Mouse (Mus musculus): ENCODE measurements around the gene Eno2.
"Not testable (repeated sequence)": the region's sequence is repeated elsewhere in the genome, so short reads cannot be mapped to it uniquely, and the experiment has no call there.

Gene Eno2

DNA sequence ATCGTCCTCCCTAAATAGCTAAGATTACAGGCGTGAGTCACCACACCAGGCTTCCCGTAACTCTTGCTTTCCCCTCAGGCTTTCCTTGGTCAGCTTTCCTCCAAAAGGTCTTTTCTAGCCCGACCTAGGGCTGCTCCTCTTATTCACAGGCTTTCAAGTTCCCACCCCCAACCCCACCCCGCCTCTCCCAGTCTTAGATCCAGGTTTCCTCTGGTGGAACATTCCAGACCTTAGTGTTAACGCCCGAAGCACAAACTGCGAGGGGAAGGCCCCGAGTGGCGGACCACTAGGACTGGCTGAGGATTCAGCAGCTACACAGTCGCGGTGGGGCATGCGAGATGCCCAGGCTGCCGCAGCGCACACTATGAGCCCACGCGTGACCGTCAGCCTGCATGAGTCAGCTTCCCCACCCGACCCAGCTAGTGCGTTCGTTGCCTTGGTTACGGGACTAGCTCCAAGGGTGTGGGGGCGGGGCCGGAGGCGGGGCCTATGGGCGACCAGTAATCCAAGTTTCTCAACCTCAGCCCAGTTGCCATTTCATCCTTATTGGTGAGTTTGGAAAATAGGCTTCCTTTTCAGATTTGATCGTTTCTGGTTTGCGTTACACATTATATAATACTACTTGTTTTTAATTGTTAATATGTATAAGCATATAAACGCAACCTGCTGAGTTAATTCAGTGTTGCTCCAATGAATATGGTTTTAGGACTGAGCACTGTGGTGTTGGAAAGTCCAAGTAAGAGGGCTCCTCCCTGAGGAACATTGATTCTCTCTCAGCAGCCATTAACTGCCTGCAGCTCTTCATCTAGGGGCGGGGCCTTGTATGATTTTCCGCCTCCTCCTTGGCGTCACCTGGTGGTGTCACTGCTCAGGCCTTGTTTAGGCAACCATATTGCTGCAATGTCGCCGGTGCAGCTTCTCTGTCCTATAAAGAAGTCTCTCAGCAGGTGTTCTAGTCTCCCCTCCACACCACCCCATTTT is 36.2 kb upstream of the Eno2 start:
- DNase-seq (ENCODE audit: low spot score), result peak; percentile 99

DNA sequence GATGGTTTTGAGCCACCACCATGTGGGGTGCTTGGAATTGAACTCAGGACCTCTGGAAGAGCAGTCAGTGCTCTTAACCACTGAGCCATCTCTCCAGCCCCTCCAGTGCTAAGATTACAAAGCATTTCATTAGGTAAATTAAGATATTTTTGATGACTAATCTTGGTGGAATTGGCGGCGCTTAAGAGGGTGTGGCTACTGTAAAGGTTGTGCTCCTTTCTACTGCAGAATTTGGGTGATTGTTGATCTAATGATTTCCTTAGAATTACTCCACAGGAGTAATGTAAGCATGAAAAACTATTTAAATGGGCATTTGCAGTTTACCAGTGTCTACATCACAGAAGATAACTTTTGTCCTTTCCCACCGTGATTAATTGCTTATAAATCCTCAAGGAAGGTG is 34.9 kb upstream of the Eno2 start:
- DNase-seq (ENCODE audit: low spot score), result no peak

DNA sequence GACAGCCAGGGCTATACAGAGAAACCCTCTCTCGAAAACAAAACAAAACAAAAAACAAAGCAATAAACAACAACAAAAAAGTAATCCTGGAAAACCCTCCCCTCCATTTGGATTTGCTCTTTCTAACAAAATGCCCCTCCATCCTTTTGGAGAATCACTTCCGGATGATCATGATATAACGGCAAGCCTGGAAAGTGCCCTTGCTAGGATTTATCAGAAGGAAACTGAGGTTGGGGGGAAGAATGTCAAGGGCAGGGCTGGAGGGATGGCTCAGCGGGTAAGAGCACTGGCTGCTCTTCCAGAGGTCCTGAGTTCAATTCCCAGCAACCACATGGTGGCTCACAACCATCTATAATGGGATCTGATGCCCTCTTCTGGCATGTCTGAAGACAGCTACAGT is 34.2 kb upstream of the Eno2 start:
- DNase-seq (ENCODE audit: low spot score), result not testable (repeated sequence)

DNA sequence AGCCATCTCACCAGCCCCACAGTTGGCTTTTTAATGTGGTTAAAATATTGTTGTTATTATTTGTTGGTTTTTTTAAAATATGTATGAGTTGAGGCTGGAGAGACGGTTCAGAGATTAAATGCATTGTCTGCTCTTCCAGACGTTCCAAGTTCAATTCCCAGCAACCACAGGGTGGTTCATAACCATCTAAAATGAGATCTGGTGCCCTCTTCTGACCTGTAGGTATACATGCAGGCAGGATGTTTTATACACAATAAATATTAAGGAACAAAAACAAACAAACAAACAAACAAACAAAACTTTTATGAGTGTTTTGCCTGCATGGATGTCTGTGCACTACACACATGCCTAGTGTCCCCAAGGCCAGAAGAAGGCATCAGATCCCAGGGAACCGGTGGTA is 33.6 kb upstream of the Eno2 start:
- DNase-seq (ENCODE audit: low spot score), result no peak

DNA sequence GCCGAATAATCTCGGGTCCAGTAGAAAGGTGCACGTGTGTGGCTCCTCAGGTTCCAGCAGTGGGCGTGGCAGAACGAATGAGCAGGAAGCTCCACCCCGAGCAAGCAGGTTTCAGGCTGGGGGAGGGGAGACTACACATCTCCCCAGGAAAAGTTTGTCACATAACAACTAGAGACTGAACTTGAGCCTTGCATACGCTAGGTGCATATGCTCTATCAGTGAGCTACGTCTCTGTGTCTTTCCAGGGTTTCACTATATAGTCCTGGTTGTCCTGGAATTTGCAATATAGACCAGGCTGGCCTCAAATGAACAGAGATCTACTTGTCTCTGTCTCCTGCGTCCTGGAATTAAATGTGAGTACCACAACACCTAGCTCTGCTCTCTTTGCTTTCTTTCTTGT is 32.9 kb upstream of the Eno2 start:
- not testable (repeated sequence) for DNase-seq (ENCODE audit: low spot score)

DNA sequence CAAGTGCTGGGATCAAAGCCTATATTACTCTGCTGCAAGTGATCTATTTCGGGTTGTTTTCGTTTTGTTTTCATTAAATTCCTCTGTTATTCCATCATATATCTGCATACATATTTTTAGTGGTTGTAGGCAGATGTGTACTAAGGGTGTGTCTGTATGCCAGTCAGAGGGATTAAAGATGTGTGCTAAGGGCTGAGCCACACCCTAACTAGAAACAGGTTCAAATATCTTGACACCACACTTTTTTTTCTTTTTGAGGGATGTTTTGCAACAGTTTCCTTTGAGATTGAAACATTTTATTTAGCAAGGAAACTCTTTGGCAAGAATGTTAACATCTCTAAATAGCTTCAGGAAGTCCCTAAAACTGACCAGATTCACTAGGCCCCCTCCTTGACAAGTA is 26.7 kb upstream of the Eno2 start:
- no peak for DNase-seq (ENCODE audit: low spot score)

DNA sequence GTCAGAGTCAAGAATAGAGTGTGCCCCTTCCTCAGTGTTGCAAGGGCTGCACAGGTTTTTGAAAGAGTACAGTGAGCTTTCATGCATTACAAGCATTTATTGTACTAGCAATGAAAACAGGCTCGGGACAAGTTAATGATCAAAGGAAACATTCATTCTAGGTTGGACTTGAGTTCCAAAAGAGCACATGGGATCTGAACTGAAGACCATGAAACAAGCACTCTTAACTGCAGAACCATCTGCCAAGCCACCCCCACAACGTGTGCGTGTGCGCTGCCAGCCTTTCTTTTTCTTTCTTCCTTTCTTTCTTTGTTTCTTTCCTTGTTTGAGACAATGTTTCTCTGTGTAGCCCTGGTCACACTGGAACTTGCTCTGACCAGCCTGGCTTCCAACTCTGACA is 26.3 kb upstream of the Eno2 start:
- no peak for DNase-seq (ENCODE audit: low spot score)

DNA sequence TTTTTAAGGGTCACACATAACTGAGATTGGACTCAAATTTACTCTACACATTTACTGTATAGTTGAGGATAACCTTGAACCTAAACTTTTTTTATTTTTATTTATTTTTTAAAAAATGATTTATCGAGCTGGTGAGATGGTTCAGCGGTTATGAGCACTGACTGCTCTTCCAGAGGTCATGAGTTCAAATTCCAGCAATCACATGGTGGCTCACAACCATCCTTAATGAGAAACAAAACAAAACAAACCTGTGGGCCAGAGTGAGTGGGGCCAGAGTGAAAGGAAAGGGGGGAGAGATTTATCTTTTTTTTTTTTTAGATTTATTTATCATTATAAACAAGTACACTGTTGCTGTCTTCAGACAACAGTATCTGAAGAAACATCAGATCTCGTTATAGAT is 22.4 kb upstream of the Eno2 start:
- no peak for DNase-seq (ENCODE audit: low spot score)

DNA sequence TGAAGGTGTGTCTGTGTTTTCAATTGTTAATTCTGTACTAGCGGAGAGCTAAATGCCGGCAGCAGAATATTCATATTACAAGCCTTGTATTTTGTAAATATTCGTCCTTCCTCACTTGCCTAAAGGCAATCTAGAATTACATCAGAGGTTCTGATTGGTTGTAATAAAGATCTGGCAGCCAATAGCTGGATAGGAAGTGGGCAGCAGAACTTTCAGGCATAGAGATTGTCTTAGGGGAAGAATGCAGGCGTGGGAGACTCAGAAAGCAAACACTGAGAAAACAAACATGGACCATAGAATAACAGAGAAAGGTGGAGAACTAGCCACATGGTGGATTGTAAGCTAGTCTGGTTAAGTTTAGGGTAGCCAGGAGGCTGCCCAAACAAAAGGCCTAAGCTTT is 20.6 kb upstream of the Eno2 start:
- DNase-seq (ENCODE audit: low spot score), result no peak

DNA sequence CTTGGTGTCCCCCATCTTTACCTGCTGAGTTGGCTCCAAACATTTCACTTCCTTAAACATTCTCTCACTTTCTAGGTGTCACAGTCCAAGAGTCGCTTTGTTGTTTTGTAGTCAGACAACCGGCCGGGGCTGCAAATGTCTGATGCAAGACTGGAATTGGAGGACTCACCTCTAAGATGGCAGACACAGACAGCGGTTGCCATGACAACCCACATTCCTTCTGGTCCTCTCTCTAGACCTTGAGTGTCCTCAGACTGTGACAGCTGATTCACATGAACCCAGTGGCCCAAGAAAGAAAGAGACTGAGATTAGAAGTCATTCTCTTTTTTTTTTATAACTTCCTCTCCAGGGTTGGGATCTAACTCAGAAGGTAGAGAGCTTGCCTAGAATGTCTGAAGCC is 20.0 kb upstream of the Eno2 start:
- DNase-seq (ENCODE audit: low spot score), result no peak

DNA sequence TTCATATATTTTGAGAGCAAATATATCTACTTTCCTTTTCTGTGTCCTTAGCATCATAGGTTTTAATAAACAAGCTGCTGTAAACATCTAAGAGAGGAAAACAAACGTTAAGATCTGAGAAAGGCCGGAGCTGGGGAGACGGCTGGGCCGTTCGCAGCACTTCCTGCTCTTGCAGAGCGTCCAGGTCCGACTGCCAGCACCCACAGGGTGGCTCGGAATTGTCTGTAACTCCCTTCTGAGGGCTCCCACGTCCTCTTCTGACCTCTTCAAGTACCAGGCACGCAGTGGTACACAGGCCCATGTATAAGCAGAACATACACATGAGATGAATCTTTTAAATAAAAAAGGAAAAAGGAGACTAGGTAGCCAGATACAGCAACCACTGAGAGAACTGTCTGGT is 18.2 kb upstream of the Eno2 start:
- no peak for DNase-seq (ENCODE audit: low spot score)

DNA sequence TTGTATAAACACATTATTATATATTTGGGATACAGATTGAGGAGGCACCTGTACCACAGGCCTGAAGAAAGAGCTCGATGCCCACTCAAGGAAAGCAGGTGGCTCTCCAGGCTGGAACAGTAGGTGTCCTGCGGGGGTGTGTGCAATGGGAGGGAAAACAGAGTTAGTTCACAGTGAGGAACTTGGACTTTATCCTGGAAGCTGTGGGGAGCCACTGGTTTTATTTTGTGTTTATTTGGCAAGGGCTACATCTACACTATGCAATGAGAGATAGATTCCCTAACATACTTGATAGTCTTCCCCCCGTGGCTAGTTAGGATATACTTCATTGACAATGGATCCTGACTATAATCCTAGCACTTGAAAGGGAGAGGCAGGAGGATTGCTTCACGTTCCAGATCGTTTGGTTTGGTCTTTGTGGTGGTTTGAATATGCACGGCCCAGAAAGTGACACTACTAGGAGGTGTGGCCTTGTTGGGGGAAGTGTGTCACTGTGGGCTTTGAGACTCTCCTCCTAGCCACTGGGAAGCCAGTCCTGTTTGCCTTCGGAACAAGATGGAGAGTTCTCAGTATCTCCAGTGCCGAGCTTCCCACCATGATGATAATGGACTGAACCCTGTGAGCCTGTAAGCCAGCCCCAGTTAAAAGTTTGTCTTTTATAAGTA is 17.4 kb upstream of the Eno2 start:
- DNase-seq (ENCODE audit: low spot score), result no peak

DNA sequence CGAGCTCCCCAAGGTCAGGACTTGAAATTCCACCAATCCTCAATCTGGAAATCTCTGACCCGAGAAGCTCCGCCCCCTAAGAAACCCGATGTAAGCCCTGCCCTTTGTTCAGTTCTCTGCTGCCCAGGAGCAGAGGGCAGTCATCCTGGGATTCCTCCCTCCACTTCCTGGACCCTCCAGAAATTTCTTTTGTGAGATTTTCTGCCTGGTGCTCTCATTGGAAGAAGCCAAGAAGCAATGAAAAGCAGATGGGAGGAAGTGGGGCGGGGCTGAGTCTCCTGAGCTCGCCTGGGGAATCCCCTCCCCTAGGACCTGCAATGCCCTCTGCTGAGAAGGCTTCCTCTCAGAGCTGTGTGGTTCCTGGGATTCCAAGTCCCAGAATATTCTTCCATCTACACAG is 13.0 kb upstream of the Eno2 start:
- DNase-seq (ENCODE audit: low spot score), result peak; percentile 49

DNA sequence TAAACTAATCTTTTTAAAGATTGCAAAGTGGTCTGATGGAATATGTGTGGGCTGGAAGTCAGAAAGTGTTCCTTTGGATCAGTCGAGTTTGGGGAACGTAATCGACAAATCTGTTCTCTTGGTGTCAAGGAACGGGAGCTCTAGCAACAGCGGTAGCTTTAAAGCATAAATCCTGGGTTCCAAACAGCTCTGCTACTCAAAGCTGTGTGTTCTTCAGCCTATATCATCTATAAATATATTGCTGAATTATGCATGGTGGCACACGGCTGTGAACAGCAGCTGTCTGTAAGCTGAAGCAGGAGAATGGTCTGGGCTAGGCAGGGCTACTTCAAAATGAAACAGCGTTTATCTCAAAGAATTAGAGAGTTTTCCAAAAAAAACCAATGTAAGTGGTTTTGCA is 11.4 kb upstream of the Eno2 start:
- DNase-seq (ENCODE audit: low spot score), result no peak

DNA sequence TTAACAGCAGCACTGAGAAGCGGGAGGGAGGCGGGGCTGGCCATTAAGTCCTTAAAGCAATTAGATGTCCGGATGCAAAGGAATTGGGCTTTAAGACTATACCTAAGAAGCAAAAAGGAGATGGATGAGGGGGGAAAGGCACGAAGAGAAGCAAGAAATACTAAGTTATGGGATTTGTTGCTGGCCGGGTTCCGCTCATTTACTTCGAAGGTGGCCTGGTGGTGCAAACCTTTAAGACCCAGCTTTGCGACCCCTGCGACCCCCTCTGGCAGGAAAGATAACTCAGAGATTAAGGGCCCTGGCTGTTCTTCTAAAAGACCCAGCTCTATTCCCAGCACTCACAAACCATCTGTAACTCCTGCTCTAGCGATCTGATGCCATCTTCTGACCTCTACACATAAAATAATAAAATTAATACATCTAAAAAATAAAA is 10.5 kb upstream of the Eno2 start:
- DNase-seq (ENCODE audit: low spot score), result peak; percentile 56

DNA sequence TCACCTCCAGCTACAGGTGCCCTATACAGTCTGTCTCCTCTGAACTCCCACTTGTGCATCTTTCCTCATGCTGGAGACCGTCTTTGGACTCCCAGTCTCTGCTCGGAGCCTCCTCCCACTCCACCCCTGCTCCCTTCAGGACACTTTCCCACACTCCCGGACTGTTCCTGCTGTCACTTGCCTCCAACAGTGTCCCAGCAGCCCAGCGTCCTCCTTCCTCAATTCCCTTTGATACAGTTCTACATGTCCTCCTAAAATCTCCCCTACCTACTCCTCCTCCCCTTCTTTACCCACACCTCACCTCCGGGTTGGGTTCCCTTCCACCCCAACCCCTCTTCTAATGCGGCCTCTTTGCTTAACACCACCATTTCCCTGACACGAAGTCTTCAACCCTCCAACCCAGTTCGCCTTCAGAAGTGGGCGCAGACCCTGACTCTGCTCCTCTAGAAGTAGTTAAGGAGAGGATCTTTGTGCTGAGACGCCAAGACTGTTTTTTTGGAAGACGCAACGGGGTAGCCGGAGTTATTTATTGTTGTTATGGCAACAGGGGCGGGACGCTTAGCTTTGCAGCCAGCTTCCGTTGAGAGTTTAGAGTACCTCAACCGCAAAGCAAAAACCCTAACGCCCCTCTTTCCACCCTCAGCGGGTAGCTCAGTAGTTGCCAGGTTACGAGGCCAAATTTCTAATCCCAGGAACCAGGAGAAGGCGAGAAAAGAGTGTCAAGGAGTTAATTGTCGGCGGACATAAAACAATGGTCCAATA is 9.9 kb upstream of the Eno2 start, which contains the start of gene Lrrc23:
Gene Lrrc23 (minus strand): TSS at position 506 of the 762 bp plus-strand sequence.
- peak; percentile 54 for DNase-seq (ENCODE audit: low spot score)

DNA sequence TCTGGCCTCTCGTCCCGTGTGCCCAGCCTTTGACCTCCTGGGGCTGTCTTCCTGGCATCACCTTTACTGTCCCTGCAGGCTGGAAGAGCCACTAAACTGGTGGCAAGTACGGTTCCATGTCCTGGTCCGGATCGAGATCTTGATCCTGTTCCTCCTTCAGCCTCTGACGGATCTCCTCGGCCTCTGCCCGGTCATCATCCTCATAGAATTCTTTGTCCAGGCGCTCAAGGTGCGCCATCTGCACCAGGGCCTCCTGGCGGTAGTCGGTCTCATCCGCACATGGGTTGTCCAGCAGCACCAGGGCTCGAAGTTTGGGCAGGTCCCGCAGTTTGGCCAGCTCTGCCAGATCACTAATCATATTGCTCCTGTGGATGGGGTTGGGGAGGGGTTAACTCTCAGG is 1.0 kb upstream of the Eno2 start:
- DNase-seq (ENCODE audit: low spot score), result no peak

DNA sequence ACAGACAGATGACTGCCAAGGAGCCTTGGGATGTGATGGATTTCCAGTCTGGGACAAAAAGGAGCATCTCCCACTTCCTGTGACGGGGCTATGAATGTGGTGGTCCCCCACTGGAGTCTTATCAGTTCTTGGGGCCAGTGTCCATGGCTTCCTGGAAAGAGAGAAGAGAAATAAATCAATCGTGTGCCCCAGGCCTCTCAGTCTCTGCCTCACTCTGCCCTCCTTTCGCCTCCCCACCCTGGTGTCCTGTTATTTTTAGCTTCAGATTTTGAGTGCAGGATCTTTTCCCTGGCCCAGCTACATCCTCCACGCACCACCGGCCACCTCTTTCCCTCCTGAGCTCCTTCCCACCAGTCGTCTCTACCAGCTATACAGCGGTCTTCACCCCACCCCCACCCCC is 540 bp upstream of the Eno2 start:
- no peak for DNase-seq (ENCODE audit: low spot score)

DNA sequence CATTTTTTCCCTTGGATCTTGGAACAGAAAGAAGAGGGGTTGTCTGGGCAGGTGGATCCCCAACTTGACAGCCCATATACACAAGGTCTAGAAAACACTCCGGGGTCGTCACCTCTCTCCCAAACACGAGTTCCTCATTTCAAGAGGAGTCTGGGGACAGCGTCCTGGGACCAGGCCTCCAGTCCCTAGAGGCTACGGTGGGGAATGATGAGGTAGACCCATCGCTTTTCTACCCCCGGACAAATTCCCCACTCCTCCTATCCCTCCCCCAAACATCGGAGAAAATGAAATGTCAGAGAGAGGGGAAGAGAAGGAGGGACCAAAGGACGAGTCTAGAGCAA is 799 bp downstream of the Eno2 start:
- DNase-seq (ENCODE audit: low spot score), result no peak

DNA sequence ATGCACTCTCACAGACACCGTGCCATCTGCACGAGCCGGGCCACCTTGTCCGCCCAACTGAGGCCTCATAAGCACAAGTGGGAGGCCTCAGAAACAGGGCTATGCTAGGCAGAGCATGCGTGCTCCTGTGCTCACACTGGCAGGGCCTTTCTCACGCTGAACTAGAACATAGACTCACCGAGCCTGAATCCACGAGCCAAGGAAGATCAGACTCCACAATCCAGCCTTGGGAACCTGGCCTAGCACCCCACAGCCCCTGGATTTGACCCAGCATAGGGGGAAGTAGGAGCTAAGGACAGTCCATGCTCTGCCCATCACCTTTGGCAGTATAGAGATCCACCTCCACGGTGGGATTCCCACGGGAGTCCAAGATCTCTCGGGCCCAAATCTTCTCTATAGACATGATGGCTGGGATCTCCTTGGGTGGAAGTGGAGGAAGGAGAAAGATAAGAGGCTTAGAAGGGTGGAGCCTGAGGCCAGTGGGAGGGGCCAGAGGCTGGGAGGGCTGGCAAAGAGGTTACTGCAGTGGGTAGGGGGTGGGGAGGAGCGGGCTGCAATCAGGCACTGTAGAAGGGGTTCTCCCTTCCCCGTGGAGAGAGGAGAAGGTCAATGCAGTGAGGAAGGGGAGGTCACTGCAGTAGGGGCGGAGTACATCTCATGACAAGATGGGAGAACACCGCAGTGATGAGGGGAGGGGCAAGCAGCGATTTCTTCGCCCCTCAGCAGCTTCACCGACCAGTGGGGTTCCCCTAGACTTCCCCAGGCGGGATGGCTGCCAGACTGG is 1.4 kb downstream of the Eno2 start:
- DNase-seq (ENCODE audit: low spot score), result peak; percentile 65

DNA sequence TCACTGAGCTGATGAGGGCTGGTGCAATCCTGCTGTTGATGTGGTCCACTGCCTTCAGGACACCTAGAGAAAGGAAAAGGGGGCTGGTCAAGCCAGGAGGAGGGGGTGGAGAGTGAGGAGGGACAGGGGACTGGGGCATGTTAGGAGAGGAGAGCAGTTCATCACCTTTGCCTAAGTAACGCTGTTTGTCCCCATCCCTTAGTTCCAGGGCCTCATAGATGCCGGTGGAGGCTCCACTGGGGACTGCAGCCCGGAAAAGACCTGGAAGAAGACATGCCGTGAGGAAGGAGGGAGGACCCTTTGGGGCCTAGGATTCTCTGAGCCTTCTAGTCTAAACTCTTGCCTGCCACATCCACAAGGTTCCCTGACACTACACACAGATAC is 1.9 kb downstream of the Eno2 start:
- no peak for DNase-seq (ENCODE audit: low spot score)

DNA sequence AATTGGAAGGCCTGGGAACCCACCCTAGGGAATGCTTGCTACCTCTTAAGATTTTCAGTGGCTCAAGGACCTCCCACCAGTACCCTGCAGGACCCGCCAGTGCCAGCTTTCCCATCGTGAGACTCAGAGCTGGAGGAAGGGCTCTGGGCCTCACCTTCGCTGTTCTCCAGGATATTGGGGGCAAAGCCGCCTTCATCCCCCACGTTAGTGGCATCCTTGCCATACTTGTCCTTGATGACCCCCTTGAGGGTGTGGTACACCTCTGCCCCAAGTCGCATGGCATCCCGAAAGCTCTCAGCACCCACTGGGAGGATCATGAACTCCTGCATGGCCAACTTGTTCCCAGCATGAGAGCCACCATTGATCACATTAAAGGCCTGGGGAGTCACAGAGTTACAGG is 3.5 kb downstream of the Eno2 start:
- DNase-seq (ENCODE audit: low spot score), result no peak
